In the genomic region with DNA sequence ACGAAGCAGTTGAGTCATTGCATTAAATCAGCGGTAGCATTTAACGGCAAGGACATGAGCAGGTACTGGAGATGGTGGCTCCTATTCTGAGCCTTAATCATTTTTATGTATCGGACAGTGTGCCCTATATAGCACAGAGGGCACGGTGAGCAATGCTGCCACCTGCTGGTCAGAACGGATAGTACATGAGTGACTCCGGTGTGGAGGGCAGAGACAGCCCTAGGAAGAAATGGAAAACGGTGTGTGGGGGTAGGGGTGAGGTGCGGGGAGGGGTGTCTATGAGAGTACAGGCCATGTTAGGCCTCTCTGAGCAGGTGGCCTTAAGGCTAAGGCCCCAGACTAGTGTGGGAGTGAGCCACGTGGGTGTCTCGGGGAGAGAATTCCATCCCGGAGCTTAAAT, we compare ENCODE assay signal across 7 mouse cellular contexts. TPM values are rescaled to one million over a fixed set of nuclear protein-coding genes. Genes with fewer than 3 reads are reported as not detected.
A peak's percentile ranks its signal among the peaks of the same experiment; 100 is the strongest.
DNase-seq lines count a peak whose midpoint lies in the region; ATAC-seq lines count a peak whose summit lies in the region.

No protein-coding gene starts in this region.

- peaks cover 19% of the 10 kb centered on the region for H3K36me3 ChIP-seq in embryonic facial prominence, embryonic 15.5 days

- no peak overlapping the region for H3K4me3 ChIP-seq in embryonic facial prominence, embryonic 15.5 days (replicated peaks)

- H3K4me1 ChIP-seq in embryonic facial prominence, embryonic 15.5 days, result 0 out of 2 replicates have a peak, but pooled peaks cover 4% of the 10 kb centered on the region

- 0 out of 2 replicates have a peak, but pooled peaks have one; percentile 65 for ATAC-seq in embryonic facial prominence, embryonic 15.5 days (ENCODE audit: insufficient number of reproducible peaks, low FRiP score, low TSS enrichment, low read depth)

- WGBS in embryonic facial prominence, embryonic 15.5 days, result 22% methylated on average over 12 of the region's 12 CpGs
- WGBS in large intestine, adult 2 months, result 21% methylated on average over 12 of the region's 12 CpGs

- no peak overlapping the region for H3K9ac ChIP-seq in embryonic facial prominence, embryonic 15.5 days

- no peak overlapping the region for H3K4me2 ChIP-seq in embryonic facial prominence, embryonic 15.5 days (replicated peaks)

- peak; percentile 75 for DNase-seq in MN1 (ENCODE audit: low spot score)
- peak; percentile 73 for DNase-seq in brain, adult 2 months (ENCODE audit: low read depth, low spot score)
- DNase-seq in heart, postnatal 4 days, result peak; percentile 79
- DNase-seq in large intestine, adult 2 months (ENCODE audit: low read depth, low spot score), result peak; percentile 19
- peak; percentile 34 to 64 for DNase-seq in lung, postnatal 4 days
- peak; percentile 77 for DNase-seq in right cerebral cortex, postnatal 4 days

- H3K27me3 ChIP-seq in embryonic facial prominence, embryonic 15.5 days, result no peaks in the 10 kb centered on the region

- no peaks in the 10 kb centered on the region for H3K9me3 ChIP-seq in embryonic facial prominence, embryonic 15.5 days (replicated peaks)

- no peak overlapping the region for H3K27ac ChIP-seq in embryonic facial prominence, embryonic 15.5 days (replicated peaks)

RNA-seq across cellular contexts. Expression of a gene that starts 26.8 kb away (rescaled TPM):
- 32.7 and 34.9 TPM in 2 replicates for polyA plus RNA-seq in embryonic facial prominence, embryonic 15.5 days (2015; fragmentation: Nextera tagmentation; extraction: Ambion mirVana)
- 10 to 100 TPM; 20.4 to 21.6 TPM for total RNA-seq in heart, postnatal 4 days (2021)
- polyA plus RNA-seq in large intestine, adult 2 months (2012; rRNA removed), result 8.9 TPM in 2 replicates

RNA-seq across cellular contexts. Expression of a gene that starts 28.3 kb away (rescaled TPM):
- polyA plus RNA-seq in embryonic facial prominence, embryonic 15.5 days (2015; fragmentation: Nextera tagmentation; extraction: Ambion mirVana), result 0.17 and 0.34 TPM in 2 replicates
- under 1 TPM; 0.05 to 0.25 TPM for total RNA-seq in heart, postnatal 4 days (2021)
- 1.1 and 1.8 TPM in 2 replicates for polyA plus RNA-seq in large intestine, adult 2 months (2012; rRNA removed)

RNA-seq across cellular contexts. Expression of a gene that starts 38.3 kb away (rescaled TPM):
- 437 and 441 TPM in 2 replicates for polyA plus RNA-seq in embryonic facial prominence, embryonic 15.5 days (2015; fragmentation: Nextera tagmentation; extraction: Ambion mirVana)
- total RNA-seq in heart, postnatal 4 days (2021), result 100 to 1,000 TPM; 192 to 200 TPM
- 82.9 and 97.4 TPM in 2 replicates for polyA plus RNA-seq in large intestine, adult 2 months (2012; rRNA removed)

Comparison
In these comparisons a context has a peak if more than half of its experiments do, and no peak if none do; other contexts are left out.
1. DNase-seq: peak in every context shown above with its lines; median percentile 79 in heart, postnatal 4 days; 77 in right cerebral cortex, postnatal 4 days; 75 in MN1; 73 in brain, adult 2 months; 49 in lung, postnatal 4 days; 19 in large intestine, adult 2 months.